Mouse (Mus musculus): Measurements from ENCODE around the gene Myl12a. TPM values are rescaled to one million over a fixed set of nuclear protein-coding genes. Genes with fewer than 3 reads are reported as not detected.
"Not testable (repeated sequence)": the region's sequence is repeated elsewhere in the genome, so short reads cannot be mapped to it uniquely, and the experiment has no call there.

The Myl12a gene
- polyA plus RNA-seq, 1 experiment from 2014 or later, result 705 TPM

- Histone ChIP-seq H3K9ac (no peak overlapping the region), H3K4me3 (no peak overlapping the region), H3K27me3 (peaks cover 5% of the 10 kb centered on the region; the same call in 1 of the 2 replicates), H3K36me3 (peaks cover 3% of the 10 kb centered on the region; the same call in 1 of the 2 replicates), H3K4me2 (no peak overlapping the region), H3K9me3 (replicated peaks) (no peaks in the 10 kb centered on the region), H3K27ac (no peak overlapping the region), H3K4me1 (replicated peaks) (peaks cover 7% of the 10 kb centered on the region)
- no peak for ATAC-seq (replicated peaks; ENCODE audit: insufficient number of reproducible peaks, insufficient read depth, low FRiP score, low read depth)
- 19% methylated on average over 8 of the region's 8 CpGs for WGBS
Measured at GRCm38 (mm10) chr17:70968606-70969191, 34.0 kb downstream of the Myl12a start.

GRCm38 (mm10) chr17:70967646-70968045 is 35.0 kb downstream of the Myl12a start:
- no peak overlapping the region for H3K9ac ChIP-seq
- no peak overlapping the region for H3K27ac ChIP-seq
- no peak for ATAC-seq (replicated peaks; ENCODE audit: insufficient number of reproducible peaks, insufficient read depth, low FRiP score, low read depth)
- 58% methylated on average over 12 of the region's 12 CpGs for WGBS
- H3K4me2 ChIP-seq, result no peak overlapping the region
- no peaks in the 10 kb centered on the region for H3K36me3 ChIP-seq
- H3K9me3 ChIP-seq (replicated peaks), result no peaks in the 10 kb centered on the region
- peaks cover 3% of the 10 kb centered on the region; the same call in 1 of the 2 replicates for H3K4me1 ChIP-seq (replicated peaks)
- H3K4me3 ChIP-seq, result no peak overlapping the region
- H3K27me3 ChIP-seq, result peaks cover 5% of the 10 kb centered on the region; the same call in 1 of the 2 replicates

- Histone ChIP-seq H3K27ac (no peak overlapping the region), H3K27me3 (peaks cover 5% of the 10 kb centered on the region; the same call in 1 of the 2 replicates), H3K4me3 (no peak overlapping the region), H3K4me2 (no peak overlapping the region), H3K9me3 (replicated peaks) (no peaks in the 10 kb centered on the region), H3K9ac (no peak overlapping the region), H3K4me1 (replicated peaks) (peaks cover 3% of the 10 kb centered on the region; the same call in 1 of the 2 replicates), H3K36me3 (no peaks in the 10 kb centered on the region)
- 44% methylated on average over 9 of the region's 9 CpGs for WGBS
- ATAC-seq (replicated peaks; ENCODE audit: insufficient number of reproducible peaks, insufficient read depth, low FRiP score, low read depth), result no peak
Measured at GRCm38 (mm10) chr17:70967191-70967590, 35.5 kb downstream of the Myl12a start.

DNA sequence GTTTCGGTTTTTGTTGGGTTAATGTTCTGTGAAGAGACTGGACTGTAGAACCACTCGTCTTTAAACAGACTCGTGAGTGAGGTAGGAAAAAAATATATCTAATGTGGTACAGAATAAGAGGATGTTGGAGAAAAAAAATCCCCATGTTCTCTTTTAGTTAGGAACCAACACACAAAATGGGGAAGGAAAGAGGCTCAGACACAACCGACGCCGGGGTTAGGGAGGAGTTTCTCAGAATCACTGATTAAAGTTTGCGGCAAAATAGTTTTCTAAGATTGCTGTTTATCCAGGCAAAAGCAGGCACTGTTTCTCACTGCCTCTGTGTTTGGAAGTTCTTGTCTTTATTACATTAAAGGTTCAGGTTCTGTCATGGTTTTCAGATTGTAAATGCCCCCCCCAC is 36.6 kb downstream of the Myl12a start:
- Histone ChIP-seq H3K4me3 (no peak overlapping the region), H3K4me2 (no peak overlapping the region), H3K4me1 (replicated peaks) (peaks cover 3% of the 10 kb centered on the region; the same call in 1 of the 2 replicates), H3K27ac (no peak overlapping the region), H3K36me3 (no peaks in the 10 kb centered on the region), H3K9ac (no peak overlapping the region), H3K9me3 (replicated peaks) (no peaks in the 10 kb centered on the region), H3K27me3 (peaks cover 5% of the 10 kb centered on the region; the same call in 1 of the 2 replicates)
- no peak for ATAC-seq (replicated peaks; ENCODE audit: insufficient number of reproducible peaks, insufficient read depth, low FRiP score, low read depth)
- 83% methylated on average over 7 of the region's 7 CpGs for WGBS

GRCm38 (mm10) chr17:70965281-70965680 is 37.4 kb downstream of the Myl12a start:
- no peak overlapping the region for H3K4me3 ChIP-seq
- H3K36me3 ChIP-seq, result no peaks in the 10 kb centered on the region
- ATAC-seq (replicated peaks; ENCODE audit: insufficient number of reproducible peaks, insufficient read depth, low FRiP score, low read depth), result no peak
- no peak overlapping the region for H3K27ac ChIP-seq
- peaks cover 3% of the 10 kb centered on the region; the same call in 1 of the 2 replicates for H3K4me1 ChIP-seq (replicated peaks)
- peaks cover 4% of the 10 kb centered on the region; the same call in 1 of the 2 replicates for H3K27me3 ChIP-seq
- H3K4me2 ChIP-seq, result no peak overlapping the region
- no peak overlapping the region for H3K9ac ChIP-seq
- H3K9me3 ChIP-seq (replicated peaks), result no peaks in the 10 kb centered on the region
- WGBS, result 71% methylated on average over 2 of the region's 2 CpGs

- not testable (repeated sequence) for H3K9ac ChIP-seq; H3K9me3 ChIP-seq (replicated peaks); H3K4me3 ChIP-seq; H3K4me1 ChIP-seq (replicated peaks); H3K27me3 ChIP-seq; H3K27ac ChIP-seq; H3K36me3 ChIP-seq; H3K4me2 ChIP-seq
- ATAC-seq (replicated peaks; ENCODE audit: insufficient number of reproducible peaks, insufficient read depth, low FRiP score, low read depth), result peak; percentile 100
- 64% methylated on average over 13 of the region's 13 CpGs for WGBS
Measured at GRCm38 (mm10) chr17:70963546-70963945, 39.1 kb downstream of the Myl12a start.

GRCm38 (mm10) chr17:70951266-70951665 is 51.4 kb downstream of the Myl12a start:
- Histone ChIP-seq H3K27ac (no peak overlapping the region), H3K4me3 (no peak overlapping the region), H3K27me3 (no peaks in the 10 kb centered on the region), H3K9me3 (replicated peaks) (no peaks in the 10 kb centered on the region), H3K4me2 (no peak overlapping the region), H3K9ac (no peak overlapping the region), H3K36me3 (no peaks in the 10 kb centered on the region), H3K4me1 (replicated peaks) (no peaks in the 10 kb centered on the region)
- WGBS, result 78% methylated on average over 10 of the region's 10 CpGs
- ATAC-seq (replicated peaks; ENCODE audit: insufficient number of reproducible peaks, insufficient read depth, low FRiP score, low read depth), result no peak

DNA sequence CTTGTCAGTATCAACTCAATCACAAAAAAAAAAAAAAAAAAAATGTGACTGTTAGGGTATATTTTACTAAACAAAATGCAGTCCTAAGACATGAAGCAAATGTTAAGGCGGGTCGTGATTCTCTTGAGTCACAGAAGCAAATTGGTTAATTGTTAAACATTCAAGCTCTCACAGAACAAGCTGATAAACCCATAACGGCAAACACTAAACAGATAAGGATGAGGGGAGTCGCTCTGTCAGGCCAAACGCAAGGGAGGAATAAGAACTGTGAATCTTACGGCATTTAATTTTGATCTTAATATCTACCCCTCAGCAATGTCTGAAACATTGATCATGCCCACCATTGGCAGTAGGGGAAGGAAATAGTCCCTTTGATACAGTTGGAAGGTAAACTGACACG is 53.5 kb downstream of the Myl12a start:
- no peaks in the 10 kb centered on the region for H3K9me3 ChIP-seq (replicated peaks)
- H3K4me3 ChIP-seq, result no peak overlapping the region
- no peaks in the 10 kb centered on the region for H3K27me3 ChIP-seq
- H3K4me1 ChIP-seq (replicated peaks), result no peaks in the 10 kb centered on the region
- ATAC-seq (replicated peaks; ENCODE audit: insufficient number of reproducible peaks, insufficient read depth, low FRiP score, low read depth), result no peak
- H3K4me2 ChIP-seq, result no peak overlapping the region
- H3K9ac ChIP-seq, result no peak overlapping the region
- H3K36me3 ChIP-seq, result no peaks in the 10 kb centered on the region
- no peak overlapping the region for H3K27ac ChIP-seq
- 60% methylated on average over 7 of the region's 7 CpGs for WGBS

DNA sequence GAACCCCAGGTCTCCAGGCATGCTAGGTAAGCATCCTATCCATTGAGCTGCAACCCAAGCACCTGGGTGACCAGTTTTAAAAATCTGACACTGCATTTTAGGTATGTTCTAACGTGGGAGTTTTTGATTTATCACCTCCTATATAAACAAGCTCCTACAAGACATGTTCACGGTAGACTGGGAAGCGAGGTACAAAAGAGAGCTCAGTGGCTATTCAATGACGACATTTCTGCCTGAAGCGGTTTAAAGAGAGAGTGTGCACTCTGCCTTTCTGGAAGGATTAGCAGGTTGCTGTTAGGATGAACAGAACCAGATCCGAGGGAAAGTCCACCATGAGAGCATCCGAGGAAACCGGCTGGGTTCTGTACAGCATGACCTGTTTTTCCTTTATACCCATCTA is 54.0 kb downstream of the Myl12a start:
- 73% methylated on average over 8 of the region's 8 CpGs for WGBS
- no peak overlapping the region for H3K4me3 ChIP-seq
- H3K9me3 ChIP-seq (replicated peaks), result no peaks in the 10 kb centered on the region
- no peak overlapping the region for H3K9ac ChIP-seq
- ATAC-seq (replicated peaks; ENCODE audit: insufficient number of reproducible peaks, insufficient read depth, low FRiP score, low read depth), result no peak
- no peaks in the 10 kb centered on the region for H3K36me3 ChIP-seq
- H3K27me3 ChIP-seq, result no peaks in the 10 kb centered on the region
- no peak overlapping the region for H3K4me2 ChIP-seq
- H3K27ac ChIP-seq, result no peak overlapping the region
- no peaks in the 10 kb centered on the region for H3K4me1 ChIP-seq (replicated peaks)

DNA sequence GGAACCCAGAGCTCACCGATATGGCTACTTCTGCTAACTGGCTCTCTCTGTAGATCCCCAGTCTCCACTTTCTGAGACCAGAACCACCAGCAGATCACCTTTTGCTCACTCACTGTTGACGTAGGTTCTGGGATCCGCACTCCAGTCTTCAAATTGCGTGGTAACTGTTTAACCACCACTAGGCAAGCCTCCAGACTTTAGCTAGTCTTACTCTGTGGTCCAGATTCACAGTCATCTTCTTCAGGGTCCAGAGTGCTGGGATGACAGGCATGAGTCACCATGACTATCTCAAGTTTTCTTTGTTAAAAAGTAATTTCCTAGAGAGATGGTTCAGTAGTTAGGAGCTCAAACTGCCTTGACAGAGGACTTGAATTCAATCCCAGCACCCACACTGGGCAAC is 58.9 kb downstream of the Myl12a start:
- Histone ChIP-seq H3K4me1 (replicated peaks) (no peaks in the 10 kb centered on the region), H3K27me3 (no peaks in the 10 kb centered on the region), H3K4me2 (no peak overlapping the region), H3K27ac (no peak overlapping the region), H3K4me3 (no peak overlapping the region), H3K9ac (no peak overlapping the region), H3K9me3 (replicated peaks) (no peaks in the 10 kb centered on the region), H3K36me3 (no peaks in the 10 kb centered on the region)
- 82% methylated on average over 4 of the region's 4 CpGs for WGBS
- ATAC-seq (replicated peaks; ENCODE audit: insufficient number of reproducible peaks, insufficient read depth, low FRiP score, low read depth), result no peak
